Mouse (Mus musculus) right cerebral cortex, postnatal 25 days (tissue): Measurements from ENCODE around the gene Ifit1bl2.
"Not testable (repeated sequence)": the region's sequence is repeated elsewhere in the genome, so short reads cannot be mapped to it uniquely, and the experiment has no call there.

Source experiments
- DNase-seq: peaks from one replicate; pipeline ENCODE4 v3.0.0; 2022

The Ifit1bl2 gene

GRCm38 (mm10) chr19:34640623-34641022 lies at the start of gene Ifit1bl2, which contains the start of gene Ifit1:
TSS of gene Ifit1bl2 (minus strand) at chr19:34640743.
TSS of gene Ifit1 (plus strand) at chr19:34640871.
- DNase-seq: no peak

GRCm38 (mm10) chr19:34685530-34685929 lies 45.0 kb upstream of the Ifit1bl2 start:
- no peak for DNase-seq

- peak; percentile 24 for DNase-seq
These were observed 44.3 kb upstream of the Ifit1bl2 start for GRCm38 (mm10) chr19:34684857-34685256.

DNA sequence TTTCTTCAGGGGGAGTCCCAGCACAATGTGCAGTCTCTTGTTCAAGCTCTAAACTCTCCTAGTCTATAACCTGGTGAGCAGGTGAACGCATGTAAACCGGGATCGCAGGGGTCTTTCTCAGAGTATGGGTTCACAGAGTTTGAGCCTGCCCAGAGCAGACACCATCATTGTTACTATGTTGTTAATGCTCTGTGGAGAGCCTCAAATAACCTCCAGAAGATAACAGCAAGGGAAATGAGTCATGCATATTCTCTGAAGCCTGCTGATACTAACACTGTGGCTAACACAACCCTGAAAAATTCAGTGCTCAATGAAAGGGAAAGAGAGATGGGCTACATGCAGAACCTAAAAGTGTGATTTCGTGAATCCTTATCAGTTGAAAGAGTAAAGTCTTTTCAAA lies 37.9 kb upstream of the Ifit1bl2 start:
- DNase-seq: no peak

DNA sequence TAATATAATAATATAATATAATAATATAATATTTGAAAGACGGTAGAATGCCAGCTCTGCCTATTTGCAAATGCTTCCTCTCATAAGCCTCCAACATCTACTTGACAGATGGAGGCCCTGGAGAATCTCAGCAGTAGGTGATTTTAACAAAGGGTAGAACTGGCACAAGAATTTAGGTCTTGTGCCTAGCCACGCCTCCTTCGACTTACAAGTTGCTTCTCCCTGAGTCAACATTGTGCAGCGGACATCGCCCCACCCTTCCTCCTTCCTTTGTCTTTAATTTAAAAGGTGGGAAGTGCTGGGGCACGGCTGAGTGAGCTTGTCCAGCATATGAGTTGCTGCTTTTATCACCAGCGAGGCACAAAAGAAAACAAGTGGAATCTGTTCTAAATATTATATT lies 32.9 kb upstream of the Ifit1bl2 start:
- no peak for DNase-seq

DNA sequence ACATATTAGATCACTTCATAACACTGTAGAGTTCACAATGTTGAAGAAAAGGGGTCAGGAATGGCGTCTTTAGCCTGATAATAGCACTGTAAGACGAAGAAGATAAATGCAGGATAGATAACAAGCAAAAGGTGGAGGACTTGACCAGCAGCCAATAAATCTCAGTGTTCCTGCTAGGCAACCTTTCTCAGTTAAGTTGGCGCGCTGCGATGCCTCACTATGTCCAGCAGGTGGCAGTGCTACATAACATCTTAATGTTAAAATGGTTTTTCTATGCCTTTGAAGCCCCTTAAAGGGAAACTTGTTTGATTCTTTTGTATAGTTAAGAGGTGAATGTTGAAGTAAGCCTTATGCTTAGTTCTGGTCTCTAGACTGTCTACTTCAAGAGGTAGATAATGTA lies 25.6 kb upstream of the Ifit1bl2 start:
- peak; percentile 35 for DNase-seq

DNA sequence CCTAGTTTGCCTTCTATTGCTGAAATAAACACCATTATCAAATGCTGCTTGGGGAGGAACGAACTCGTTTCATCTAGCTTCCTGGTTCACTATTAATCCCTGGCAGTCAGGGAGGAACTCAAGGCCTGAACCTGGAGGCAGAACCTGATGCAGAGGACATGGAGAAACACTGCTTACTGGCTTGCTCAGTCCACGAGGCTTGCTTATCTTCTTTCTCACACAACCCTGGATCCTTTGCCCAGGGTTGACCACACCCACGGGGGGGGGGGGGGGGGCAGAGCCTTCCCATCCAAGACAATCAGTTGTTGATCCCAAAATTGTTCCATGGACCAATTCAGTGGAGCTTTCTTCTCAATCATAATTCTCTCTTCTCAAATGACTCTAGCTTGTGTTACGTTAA lies 22.2 kb upstream of the Ifit1bl2 start:
- DNase-seq: no peak

- peak; percentile 46 for DNase-seq
These were observed 21.5 kb upstream of the Ifit1bl2 start for GRCm38 (mm10) chr19:34662067-34662507.

DNA sequence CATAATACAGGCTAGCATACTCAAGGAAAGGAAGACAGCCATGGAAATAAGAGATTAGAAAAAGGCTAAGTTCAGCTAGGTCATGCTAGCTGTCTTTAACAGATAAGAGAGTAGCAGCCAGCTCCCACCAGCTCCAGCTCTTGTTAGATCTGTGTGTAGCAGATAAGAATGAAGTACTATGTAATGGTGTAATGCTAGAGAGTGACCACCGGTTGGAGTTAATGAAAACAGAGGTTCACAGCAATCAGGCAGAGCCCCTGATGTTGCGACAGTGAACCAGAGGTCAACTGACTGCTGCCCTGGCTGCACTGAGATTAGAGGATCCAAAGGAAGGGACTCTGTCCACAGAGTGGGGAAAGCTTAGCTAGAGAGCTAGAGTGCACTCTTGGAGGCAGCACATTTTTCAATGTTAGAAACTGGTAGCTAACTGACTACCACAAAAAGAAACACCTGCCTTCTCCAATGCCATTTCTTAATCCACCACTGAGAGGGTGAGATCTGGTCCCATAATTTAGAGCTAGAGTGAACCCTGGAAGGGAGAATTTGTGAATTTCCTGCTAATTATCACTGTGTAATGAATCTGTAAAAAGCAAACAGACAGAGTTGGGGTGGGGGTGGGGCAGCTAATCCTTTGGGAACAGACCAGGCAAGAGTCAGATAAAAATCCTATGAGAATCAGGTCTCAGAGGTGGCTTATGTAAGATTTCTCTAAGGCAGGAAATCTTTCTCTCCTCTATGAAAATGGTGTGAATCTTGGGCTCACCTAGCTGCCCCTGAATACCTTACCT lies 16.2 kb upstream of the Ifit1bl2 start:
- no peak for DNase-seq

DNA sequence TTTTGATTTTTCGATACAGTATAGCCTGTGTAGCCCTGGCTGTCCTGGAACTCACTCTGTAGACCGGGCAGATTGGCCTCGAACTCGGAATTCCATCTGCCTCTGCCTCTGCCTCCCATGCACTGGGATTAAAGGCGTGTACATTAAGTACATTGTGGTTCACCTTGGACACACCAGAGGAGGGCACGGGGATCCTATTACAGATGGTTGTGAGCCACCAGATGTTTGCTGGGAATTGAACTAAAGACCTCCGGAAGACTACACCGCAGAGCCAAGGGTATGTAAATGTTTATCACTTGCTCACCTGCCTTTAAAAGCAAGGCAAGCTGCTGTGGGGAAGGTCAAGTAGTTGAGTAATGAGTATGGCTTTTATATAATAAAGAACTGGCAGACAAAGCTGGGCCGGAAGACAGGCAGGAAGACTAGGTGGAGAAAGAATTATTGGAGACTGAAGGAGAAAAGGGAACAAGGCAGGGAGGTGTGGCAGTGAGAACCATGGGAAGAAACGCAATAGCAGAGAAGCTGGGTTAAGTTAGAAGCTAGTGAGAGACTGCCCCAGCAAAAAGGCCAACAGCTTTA lies 14.8 kb upstream of the Ifit1bl2 start:
- DNase-seq: no peak

DNA sequence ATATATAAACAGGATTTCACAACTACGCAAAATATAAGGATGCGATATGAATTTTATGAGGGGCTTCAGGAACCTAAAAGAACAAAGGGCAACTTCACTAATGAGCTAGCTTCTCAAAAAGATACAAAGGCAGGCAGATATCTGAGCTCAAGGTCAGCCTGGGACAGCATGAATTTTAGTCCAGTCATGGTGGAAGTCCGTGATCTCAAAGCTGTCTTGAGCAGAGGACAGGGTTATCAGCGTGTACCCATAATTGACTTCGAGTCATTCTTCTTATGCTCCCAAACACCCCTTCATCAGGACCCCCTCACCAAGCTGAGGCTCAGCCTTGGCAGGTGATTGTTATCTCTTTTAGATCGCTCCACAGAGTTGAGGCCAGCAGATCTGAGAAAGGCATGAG lies 10.5 kb upstream of the Ifit1bl2 start:
- DNase-seq: no peak

DNA sequence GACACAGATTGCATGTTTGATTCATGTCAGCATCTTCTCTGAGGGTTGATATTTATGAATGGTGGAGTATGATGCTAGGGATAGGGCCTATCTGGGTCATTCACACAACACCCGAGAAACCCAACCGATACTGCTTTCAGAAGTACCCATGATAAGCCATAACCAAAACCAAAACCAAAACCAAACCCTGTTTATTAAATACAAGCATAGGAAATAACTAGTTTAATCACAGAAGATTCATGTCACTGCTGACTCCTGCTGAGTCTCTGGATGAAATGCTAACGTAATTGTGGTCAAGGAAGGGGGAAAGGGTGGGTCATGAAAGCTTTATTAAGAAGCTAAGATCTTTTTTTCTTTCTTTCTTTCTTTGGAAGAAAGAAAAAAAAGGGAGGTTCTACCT lies 9.7 kb upstream of the Ifit1bl2 start:
- no peak for DNase-seq

DNA sequence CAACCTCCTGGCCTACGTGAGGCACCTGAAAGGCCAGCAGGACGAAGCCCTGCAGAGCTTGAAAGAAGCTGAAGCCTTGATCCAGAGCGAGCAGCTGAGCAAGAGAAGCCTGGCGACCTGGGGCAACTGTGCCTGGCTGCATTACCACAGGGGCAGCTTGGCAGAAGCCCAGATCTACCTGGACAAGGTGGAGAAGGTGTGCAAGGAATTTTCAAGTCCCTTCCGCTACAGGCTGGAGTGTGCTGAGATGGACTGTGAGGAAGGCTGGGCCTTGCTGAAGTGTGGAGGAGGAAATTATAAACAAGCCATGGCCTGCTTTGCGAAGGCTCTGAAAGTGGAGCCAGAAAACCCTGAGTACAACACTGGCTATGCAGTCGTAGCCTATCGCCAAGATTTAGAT lies 7.1 kb upstream of the Ifit1bl2 start:
- DNase-seq: not testable (repeated sequence)

DNA sequence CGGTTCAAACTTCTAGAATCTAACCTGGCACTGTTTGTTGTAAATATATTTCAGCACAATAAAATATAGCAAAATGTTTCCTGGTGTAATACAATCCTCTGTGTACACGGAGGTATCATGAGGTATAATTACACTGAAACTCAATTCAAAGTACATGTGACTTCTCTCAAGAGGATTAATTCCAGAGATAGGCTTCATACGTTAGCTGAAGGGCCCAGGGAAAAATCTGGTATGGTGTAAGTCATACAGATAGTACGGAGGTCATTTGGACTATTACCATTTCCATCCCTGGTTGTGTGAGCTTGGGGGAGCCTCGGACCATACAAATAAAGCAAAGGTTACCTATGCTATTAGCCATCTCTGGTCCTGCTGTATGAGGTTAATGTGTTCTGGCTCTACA lies 2.1 kb upstream of the Ifit1bl2 start:
- DNase-seq: no peak

DNA sequence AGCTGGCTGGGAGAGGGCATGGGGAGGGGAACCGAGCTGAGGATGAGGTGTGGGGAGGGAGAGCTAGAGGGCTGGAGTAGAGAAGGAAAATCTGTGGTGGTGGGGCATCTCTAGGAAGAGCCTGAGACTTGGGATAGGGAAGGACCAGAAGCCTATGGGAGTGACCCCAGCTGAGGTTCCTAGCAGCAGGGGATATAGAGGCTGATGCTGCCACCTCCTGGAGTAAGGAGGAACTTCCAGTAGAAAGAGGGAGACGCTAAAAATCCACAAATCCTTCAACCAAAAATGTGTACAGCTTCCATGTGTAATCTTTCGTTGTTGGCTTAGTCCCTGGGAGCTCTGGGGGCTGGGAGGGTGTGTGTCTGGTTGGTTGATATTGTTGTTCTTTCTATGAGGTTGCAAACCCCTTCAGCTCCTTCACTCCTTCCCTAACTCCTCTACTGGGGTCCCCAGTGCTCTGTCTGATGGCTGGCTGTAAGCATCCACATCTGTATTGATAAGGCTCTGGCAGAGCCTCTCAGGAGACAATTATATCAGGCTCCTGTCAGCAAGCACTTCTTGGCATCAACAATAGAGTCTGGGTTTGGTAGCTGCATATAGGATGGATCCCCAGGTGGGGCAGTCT lies 3.5 kb downstream of the Ifit1bl2 start:
- peak; percentile 31 for DNase-seq

GRCm38 (mm10) chr19:34633484-34633883 lies 7.1 kb downstream of the Ifit1bl2 start:
- no peak for DNase-seq

DNA sequence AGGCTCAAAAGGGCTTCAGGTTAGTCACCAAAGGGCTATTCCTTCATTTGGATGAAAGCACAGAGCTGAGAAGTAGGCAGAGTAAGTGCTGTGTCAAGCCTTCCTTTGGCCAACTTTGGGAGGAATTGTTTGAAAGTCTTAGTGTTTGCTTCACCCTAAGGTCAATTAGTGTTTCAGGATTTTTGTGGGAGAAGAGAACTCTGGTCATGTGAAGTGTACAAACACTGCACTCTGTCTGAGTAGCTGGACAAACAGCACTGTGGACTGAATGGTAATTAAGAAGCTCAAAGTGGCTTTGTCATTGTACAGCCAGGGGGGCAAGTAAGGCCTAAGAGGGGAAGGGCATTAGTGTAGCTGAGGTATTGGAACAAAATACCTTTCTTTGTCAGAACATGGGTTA lies 9.1 kb downstream of the Ifit1bl2 start:
- DNase-seq: no peak

GRCm38 (mm10) chr19:34627496-34627895 lies 13.0 kb downstream of the Ifit1bl2 start:
- no peak for DNase-seq

DNA sequence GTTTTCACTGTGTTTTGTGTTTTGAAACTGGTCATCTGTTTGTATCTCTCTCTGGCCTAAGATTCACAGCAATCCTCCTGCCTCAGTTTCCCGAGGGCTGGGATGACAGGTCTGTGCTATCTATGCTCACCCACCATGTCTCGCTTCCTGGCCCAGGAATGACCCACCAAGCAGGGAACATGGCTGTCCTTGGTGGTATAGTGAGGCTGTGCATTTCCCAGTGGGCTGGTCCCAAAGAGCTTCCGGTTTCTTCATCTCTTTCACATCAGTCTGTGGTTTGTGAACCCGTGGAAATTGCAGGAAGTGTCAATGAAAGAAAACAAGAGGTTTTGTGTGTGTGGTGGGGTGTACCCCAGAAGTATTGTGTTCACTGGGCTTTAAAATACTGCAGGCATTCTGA lies 15.9 kb downstream of the Ifit1bl2 start:
- DNase-seq: no peak

- DNase-seq: no peak
These were observed 16.8 kb downstream of the Ifit1bl2 start for GRCm38 (mm10) chr19:34623781-34624180.

GRCm38 (mm10) chr19:34620871-34621270 lies 19.7 kb downstream of the Ifit1bl2 start:
- DNase-seq: no peak

DNA sequence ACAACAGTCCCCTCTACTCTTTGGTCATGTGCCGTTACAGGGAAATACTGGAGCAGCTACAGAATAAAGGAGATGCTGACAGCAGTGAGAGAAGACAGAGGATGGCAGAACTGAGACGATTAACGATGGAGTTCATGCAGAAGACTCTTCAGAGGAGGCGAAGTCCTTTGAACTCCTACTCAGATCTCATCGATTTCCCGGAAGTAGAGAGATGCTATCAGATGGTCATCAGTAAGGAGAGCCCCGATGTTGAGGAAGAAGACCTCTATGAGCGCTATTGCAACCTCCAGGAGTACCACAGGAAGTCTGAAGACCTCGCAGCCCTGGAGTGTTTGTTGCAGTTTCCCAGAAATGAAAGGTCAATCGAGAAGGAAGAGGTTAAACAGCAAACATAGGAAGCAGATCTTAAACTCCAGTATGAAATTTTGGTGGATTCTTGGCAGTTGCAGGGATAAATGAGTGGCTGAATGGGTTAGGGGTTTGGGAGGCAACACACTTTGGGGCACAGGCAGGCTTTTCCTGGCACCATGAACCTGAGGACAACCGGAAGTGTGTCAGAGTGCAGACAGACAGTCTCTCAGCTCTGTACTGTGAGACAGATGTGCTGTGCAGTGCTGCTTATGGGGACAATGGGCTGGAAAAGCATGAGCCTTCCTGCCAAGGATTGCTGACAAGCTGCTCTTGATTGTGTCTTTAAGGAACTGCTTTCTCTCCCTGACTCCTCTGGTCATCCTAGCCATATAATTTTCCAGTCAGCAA lies 28.1 kb downstream of the Ifit1bl2 start:
- not testable (repeated sequence) for DNase-seq

- DNase-seq: not testable (repeated sequence)
These were observed 30.4 kb downstream of the Ifit1bl2 start for GRCm38 (mm10) chr19:34610118-34610517.
